Mouse (Mus musculus) heart, adult 18-20 months (tissue): ENCODE data around the gene Lhpp. TPM values are rescaled to one million over a fixed set of nuclear protein-coding genes. Genes with fewer than 3 reads are reported as not detected.

Experiments used
- DNase-seq, 2 experiments: peaks; one replicate each; pipeline ENCODE4 v3.0.0; 2021 to 2022; ENCODE audit warnings: mixed read lengths in 1 of 2
- total RNA-seq, 2 experiments: library from RNA; stranded (reverse); gene quantifications; 2 replicates each; pipeline ENCODE4 v1.2.3; 2021

Lhpp gene
- total RNA-seq, 2 experiments from 2014 or later: 14.3 to 16.4 TPM

DNA sequence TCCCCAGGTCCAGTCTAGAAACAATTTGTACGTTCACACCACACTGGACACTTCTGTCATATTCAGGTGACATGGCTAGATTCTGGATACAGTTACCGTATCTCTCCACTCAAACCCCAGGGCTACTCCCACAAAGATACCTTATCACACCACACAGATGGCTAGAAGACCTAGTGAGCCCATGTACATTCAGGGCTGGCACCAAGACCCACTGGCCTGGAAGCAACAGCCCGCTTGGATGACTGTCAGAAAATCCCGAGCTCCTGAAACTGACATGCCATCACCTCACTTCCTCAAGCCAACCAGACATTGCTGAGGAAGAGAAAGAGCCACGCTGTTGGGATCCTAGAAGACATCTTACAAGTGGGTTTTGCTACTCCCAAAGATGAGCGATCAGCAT lies 128.4 kb downstream of the Lhpp start:
- no peak for DNase-seq

DNA sequence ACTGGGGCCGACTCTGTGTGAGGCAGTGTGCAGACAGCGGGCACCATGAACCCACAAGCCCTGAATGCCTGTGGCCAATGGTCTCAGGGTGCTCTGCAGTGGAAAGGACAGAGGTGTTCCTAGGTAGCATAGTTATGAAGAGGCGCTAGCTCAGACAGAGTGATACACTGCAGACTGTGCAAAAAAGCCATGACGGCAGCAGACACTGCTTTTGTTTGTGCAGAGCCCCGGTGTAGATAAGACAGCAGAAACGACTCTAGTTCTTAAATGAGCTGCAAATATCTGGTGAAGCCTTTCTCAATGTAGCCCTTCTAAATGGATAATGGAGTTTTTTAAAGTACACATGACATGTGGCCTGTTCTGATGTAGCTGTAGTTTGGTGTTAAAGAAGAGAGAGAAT lies 129.4 kb downstream of the Lhpp start:
- no peak for DNase-seq

DNA sequence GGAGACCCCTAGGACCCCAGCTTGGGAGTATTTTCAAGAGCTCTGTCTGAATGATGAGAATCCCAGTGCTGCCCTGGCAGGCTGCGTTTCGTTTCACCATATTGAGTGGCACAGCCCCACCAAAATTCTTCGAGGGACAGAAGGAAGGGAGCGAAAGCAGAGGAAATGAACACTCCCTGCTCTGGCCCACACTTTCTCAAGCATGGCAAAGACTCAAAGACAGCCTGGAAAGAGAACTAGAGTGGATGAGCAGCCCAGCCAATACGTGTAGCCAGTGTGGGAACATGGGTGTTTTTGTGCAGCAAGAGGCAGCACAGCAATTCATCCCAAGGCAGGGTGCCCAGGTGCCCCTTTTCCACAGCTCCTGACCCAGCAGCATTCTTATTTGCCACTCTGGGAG lies 132.5 kb downstream of the Lhpp start:
- DNase-seq: peak in 1 of 2 experiments; percentile 42

DNA sequence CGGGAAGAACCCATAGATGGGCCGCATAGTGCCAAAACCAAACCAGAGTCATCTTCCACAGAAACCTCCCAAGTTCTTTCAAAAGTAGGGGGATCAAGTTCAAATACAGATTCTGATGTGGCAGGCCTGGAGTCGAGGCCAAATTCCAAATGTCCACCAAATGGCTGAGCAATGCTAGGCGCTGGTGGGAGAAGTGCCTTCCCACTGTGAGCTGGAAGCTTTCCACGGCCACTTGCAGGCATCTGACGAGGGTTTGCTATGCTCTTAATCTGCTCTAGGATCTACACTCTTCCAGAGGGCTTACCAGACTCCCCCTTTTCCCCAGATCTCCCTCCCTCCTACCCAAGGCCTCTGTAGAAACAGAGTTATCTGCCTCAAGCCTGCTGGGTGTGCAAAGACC lies 136.7 kb downstream of the Lhpp start:
- DNase-seq: no peak

DNA sequence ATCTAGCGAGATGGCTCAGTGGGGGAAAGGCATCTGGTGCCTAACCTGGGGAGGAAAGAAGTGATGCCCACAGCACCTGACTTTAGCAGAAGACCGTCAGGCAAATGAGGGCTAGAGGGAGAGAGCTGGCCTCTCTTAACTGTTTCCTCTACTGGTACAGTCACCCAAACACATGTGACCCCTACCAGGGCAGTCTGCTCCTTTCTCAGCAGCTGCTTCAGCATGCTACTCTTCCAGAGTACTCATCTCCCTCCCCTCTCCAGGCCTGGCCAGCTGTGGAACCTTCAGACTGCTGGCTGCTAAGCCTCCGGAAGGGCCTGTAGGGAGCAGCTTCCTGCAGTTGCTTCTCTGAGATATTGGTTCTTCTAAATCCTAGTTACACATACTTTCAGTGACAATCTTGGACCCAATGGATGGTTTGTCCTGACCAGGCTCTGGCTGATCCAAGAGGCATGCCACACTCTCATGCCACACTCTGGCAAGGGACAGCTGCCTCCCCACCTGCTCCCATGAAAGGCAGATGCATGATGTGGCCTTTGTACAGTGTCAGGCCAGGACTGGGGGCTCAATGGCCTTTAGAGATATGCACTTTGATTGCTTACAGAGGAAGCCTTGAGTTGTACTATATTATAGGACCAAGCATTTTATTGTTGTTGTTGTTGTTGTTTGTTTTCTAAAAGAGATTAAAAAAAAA lies 137.8 kb downstream of the Lhpp start:
- peak in 1 of 2 experiments; percentile 56 for DNase-seq

DNA sequence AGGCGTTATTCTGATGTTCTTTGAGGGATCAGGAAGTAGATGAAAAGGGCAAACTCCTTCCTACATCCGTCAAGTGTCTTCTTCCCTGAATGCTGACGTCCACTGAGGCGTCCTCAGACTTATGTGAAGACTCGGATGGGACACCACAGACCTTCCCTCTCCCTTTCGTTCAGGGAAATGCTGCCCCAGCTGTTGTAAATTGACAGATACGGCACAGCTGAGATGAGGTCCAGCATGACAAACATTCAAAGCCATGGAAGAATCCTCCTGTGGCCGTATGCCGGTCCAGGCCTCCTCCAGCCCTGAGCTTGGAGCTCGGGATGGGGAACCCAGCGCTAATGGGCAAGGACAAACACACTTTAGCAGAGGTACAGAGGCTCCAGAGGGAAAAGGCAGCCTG lies 139.1 kb downstream of the Lhpp start:
- DNase-seq: no peak

DNA sequence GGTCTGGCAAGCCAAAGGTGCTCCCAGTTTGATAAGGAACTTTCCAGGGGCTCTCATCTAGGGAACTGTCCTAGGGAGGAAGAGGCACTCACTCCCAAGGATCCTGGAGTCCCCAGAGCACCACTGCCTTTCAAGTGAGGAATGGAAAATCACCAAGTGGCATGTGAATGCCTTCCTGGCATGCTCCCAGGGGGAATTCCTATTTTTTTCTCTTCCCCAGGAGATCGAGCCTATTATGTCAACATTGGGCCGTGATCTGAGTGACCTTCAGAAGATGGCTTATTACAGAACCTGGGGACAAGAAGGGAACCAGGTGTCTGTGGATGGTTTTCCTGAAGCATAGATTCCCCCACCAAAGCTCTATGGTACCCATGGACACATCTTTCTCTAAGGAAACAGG lies 141.3 kb downstream of the Lhpp start:
- DNase-seq: no peak

DNA sequence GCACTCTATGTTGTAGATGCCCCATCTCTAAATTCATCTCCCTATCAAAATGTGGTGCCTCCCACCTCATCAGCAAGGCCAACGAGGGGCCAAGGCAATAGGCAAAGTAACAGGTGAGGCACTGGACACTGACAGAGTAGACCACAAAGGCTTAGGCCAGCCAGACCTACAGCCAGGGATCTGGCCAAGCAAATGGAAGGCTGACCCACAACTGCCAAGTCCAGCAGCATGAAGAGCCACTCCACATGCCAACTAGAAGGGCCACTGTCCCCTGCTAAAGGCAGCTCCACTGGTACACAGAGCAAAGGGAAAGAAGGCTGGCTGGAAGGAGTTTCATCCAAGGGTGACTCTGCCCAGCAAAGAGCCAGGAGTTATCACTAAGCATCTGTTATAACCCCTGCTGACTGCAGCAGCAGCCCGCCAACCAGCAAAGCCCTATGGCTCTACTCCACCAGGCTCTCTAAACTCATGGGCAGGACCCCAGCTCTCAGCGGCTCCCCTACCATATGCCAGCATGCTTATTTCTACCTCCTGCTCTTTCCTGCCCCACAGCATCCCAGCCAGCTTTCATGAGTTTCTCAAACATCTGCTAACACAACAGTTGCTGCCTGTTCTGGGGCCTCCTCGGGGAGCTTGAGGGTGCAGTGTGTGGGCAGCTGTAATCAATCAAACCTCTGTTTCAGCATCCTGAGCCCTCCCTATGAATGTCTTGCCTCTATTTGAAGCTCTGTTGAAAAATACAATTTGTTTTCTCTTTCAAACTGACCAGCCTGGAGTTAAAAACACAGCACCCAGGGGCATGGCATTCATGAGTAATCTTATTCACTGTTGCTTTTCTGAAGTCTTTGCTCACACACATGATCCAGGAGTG lies 143.3 kb downstream of the Lhpp start:
- peak in 1 of 2 experiments; percentile 49 for DNase-seq

DNA sequence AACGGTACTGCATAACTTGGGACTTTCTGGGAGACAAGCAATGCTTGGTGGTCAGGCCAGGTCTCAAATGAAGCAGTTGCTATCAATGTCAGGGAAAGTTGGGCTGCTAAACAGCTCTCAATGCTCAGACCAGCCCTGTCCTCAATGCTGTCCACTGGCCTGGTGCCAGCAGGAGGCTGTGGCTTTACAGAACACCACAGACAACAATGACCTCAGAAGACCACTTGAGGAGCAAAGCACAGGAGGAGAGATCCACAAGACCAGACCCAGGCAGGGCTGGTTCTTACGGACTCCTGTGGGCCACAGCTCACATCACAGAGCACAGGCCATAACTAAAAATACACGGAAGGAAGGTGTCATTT lies 143.9 kb downstream of the Lhpp start:
- DNase-seq: peak; percentile 45 to 69

Other genes starting within 250 kb of the Lhpp start
- gene Oat, start 34.2 kb upstream of the Lhpp start, total RNA-seq: 100 to 1,000 TPM; 174 to 186 TPM
- gene Nkx1-2, start 11.0 kb upstream of the Lhpp start, total RNA-seq: not detected
- 10 to 100 TPM; 21.3 to 22.5 TPM for gene Fam53b, start 203.2 kb downstream of the Lhpp start, total RNA-seq
- gene Eef1akmt2, start 242.0 kb downstream of the Lhpp start, total RNA-seq: 10 to 100 TPM in 1 of 2 experiments, 1 to 10 TPM in 1; 7.3 to 10.4 TPM
- 10 to 100 TPM; 21.4 to 21.7 TPM for gene Abraxas2, start 248.6 kb downstream of the Lhpp start, total RNA-seq